Mouse (Mus musculus): ENCODE data around the gene C2cd2l. TPM values are rescaled to one million over a fixed set of nuclear protein-coding genes. Genes with fewer than 3 reads are reported as not detected.

The C2cd2l gene
- polyA plus RNA-seq, 1 experiment from 2014 or later = 24.8 TPM

DNA sequence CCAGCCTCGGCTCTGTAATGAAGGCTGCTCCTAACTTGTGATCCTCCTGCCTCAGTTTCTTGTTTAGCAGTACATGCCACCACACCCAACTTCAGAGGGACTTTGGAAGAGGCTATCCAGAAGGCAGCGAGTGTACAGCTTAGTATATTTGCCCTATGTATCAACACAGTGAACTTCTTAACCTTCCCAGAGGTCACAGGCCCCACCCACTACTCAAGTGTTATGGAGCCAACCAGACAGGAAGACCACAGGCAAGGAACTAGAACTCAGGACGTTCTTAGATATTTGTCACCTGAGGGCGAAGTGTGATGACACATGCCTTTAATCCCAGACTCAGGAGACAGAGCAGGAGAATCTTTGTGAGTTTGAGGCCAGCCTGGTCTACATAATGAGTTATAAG, 27.5 kb upstream of the C2cd2l start:
- ATAC-seq = no peak
- no peaks in the 10 kb centered on the region for H3K27me3 ChIP-seq (ENCODE audit: control insufficient read depth, insufficient read depth, low read depth, low read length)
- H3K9me3 ChIP-seq (replicated peaks; ENCODE audit: control insufficient read depth, low read length, poor library complexity, severe bottlenecking) = no peaks in the 10 kb centered on the region
- H3K27ac ChIP-seq (ENCODE audit: low read length) = no peak overlapping the region
- H3K36me3 ChIP-seq (ENCODE audit: control insufficient read depth, insufficient read depth, low read length) = peaks cover 36% of the 10 kb centered on the region
- H3K4me1 ChIP-seq (ENCODE audit: control insufficient read depth, insufficient read depth, low read length) = peaks cover 6% of the 10 kb centered on the region
- no peak overlapping the region for H3K9ac ChIP-seq (ENCODE audit: low read depth, low read length)
- no peak overlapping the region for H3K4me3 ChIP-seq (ENCODE audit: low read depth, low read length)
- H3K4me2 ChIP-seq (ENCODE audit: low read length) = no peak overlapping the region
- 93% methylated on average over 4 of the region's 4 CpGs for WGBS

GRCm38 (mm10) chr9:44347166-44347565, 27.1 kb upstream of the C2cd2l start:
- ATAC-seq = no peak
- Histone ChIP-seq H3K4me1 (ENCODE audit: control insufficient read depth, insufficient read depth, low read length) (peaks cover 6% of the 10 kb centered on the region), H3K36me3 (ENCODE audit: control insufficient read depth, insufficient read depth, low read length) (peaks cover 32% of the 10 kb centered on the region), H3K9ac (ENCODE audit: low read depth, low read length) (no peak overlapping the region), H3K9me3 (replicated peaks; ENCODE audit: control insufficient read depth, low read length, poor library complexity, severe bottlenecking) (no peaks in the 10 kb centered on the region), H3K27me3 (ENCODE audit: control insufficient read depth, insufficient read depth, low read depth, low read length) (no peaks in the 10 kb centered on the region), H3K4me2 (ENCODE audit: low read length) (no peak overlapping the region), H3K4me3 (ENCODE audit: low read depth, low read length) (no peak overlapping the region), H3K27ac (ENCODE audit: low read length) (no peak overlapping the region)
- 93% methylated on average over 9 of the region's 9 CpGs for WGBS

DNA sequence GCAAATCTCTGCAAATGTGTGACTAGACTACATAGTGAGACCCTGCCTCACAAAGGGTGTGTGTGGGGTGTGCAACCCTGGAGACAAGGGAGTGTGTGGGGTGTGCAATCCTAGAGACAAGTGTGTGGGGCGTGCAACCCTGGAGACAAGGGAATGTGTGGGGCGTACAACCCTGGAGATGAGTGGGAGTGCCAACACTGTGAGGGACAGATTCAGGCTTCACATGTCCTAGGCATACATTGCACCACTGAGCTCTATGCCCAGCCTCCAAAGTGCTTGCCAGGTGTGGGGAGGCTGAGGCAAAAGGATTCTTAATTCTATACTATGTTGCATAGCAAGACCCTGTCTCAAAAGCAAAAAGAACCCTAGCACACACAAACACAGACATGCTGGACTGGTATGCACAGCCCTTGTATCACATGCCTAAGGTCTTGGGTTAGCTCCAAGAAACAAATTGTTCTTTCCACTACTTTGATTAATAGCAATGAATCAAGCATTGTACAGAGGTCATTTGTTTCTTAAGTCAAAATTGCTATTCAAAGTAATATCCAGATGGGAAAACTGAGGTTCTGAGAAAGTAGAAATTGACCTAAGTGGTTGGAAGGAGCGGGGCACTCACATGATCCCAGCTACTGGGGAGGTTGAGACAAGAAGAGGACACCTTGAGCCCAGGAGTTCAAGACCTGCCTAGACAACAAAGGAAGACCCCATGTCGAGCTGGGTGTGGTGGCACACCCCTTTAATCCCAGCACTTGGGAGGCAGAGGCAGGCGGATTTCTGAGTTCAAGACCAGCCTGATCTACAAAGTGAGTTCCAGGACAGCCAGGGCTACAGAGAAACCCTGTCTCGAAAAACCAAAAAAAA, 25.7 kb upstream of the C2cd2l start:
- Histone ChIP-seq H3K27ac (ENCODE audit: low read length) (no peak overlapping the region), H3K9ac (ENCODE audit: low read depth, low read length) (no peak overlapping the region), H3K4me3 (ENCODE audit: low read depth, low read length) (no peak overlapping the region), H3K27me3 (ENCODE audit: control insufficient read depth, insufficient read depth, low read depth, low read length) (no peaks in the 10 kb centered on the region), H3K36me3 (ENCODE audit: control insufficient read depth, insufficient read depth, low read length) (peaks cover 25% of the 10 kb centered on the region), H3K9me3 (replicated peaks; ENCODE audit: control insufficient read depth, low read length, poor library complexity, severe bottlenecking) (no peaks in the 10 kb centered on the region), H3K4me1 (ENCODE audit: control insufficient read depth, insufficient read depth, low read length) (peaks cover 6% of the 10 kb centered on the region), H3K4me2 (ENCODE audit: low read length) (no peak overlapping the region)
- no peak for ATAC-seq
- 91% methylated on average over 6 of the region's 6 CpGs for WGBS

DNA sequence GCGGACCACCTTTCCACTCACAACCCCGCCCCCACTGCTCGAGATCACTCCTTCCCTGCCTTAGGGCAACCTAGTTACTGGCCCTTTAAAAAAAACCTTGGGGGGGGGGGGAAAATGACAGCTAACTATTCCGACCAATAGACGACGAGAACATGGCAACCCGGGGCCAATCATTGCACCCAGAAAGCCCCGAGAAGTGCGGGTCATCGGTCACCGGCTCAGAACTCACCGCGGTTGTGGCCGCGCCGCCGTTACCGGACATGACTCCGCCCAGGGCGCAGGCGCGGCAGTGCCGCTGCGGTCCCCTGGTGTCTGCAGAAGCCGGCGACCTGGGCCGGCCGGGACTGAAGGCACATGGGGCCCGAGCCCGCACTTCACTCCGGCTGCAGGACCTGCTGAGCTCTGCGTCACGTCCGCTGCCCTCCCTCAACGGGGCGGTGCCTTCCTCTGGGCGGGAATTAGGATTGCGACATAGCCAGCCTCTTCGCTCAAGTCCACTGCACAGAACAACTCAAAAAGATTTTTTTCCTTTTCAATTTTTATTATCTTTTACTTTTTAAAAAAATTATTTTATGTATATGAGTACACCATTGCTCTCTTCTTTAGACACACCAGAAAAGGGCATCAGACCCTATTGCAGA, 23.8 kb upstream of the C2cd2l start, which contains the start of gene Hmbs:
Hmbs (minus strand) TSS at position 448 of the 641 bp plus-strand sequence.
- Histone ChIP-seq H3K4me1 (ENCODE audit: control insufficient read depth, insufficient read depth, low read length) (peaks cover 6% of the 10 kb centered on the region), H3K27ac (ENCODE audit: low read length) (peak within 1 kb of the TSS; percentile 94), H3K4me3 (ENCODE audit: low read depth, low read length) (peak within 1 kb of the TSS; percentile 57), H3K9me3 (replicated peaks; ENCODE audit: control insufficient read depth, low read length, poor library complexity, severe bottlenecking) (no peaks in the 10 kb centered on the region), H3K36me3 (ENCODE audit: control insufficient read depth, insufficient read depth, low read length) (peaks cover 16% of the 10 kb centered on the region), H3K4me2 (ENCODE audit: low read length) (peak within 1 kb of the TSS; percentile 79), H3K9ac (ENCODE audit: low read depth, low read length) (peak within 1 kb of the TSS; percentile 76), H3K27me3 (ENCODE audit: control insufficient read depth, insufficient read depth, low read depth, low read length) (no peaks in the 10 kb centered on the region)
- peak; percentile 97 for ATAC-seq
- WGBS = under 1% methylated on average over 39 of the region's 39 CpGs

- Histone ChIP-seq H3K4me2 (ENCODE audit: low read length) (peak overlapping the region; percentile 79), H3K4me3 (ENCODE audit: low read depth, low read length) (peak overlapping the region; percentile 57), H3K9ac (ENCODE audit: low read depth, low read length) (peak overlapping the region; percentile 76), H3K36me3 (ENCODE audit: control insufficient read depth, insufficient read depth, low read length) (peaks cover 14% of the 10 kb centered on the region), H3K9me3 (replicated peaks; ENCODE audit: control insufficient read depth, low read length, poor library complexity, severe bottlenecking) (no peaks in the 10 kb centered on the region), H3K27ac (ENCODE audit: low read length) (peak overlapping the region; percentile 94), H3K27me3 (ENCODE audit: control insufficient read depth, insufficient read depth, low read depth, low read length) (no peaks in the 10 kb centered on the region), H3K4me1 (ENCODE audit: control insufficient read depth, insufficient read depth, low read length) (peaks cover 6% of the 10 kb centered on the region)
- WGBS = 14% methylated on average over 6 of the region's 6 CpGs
- peak; percentile 12 for ATAC-seq
Observed at GRCm38 (mm10) chr9:44343290-44343689, 23.2 kb upstream of the C2cd2l start.

DNA sequence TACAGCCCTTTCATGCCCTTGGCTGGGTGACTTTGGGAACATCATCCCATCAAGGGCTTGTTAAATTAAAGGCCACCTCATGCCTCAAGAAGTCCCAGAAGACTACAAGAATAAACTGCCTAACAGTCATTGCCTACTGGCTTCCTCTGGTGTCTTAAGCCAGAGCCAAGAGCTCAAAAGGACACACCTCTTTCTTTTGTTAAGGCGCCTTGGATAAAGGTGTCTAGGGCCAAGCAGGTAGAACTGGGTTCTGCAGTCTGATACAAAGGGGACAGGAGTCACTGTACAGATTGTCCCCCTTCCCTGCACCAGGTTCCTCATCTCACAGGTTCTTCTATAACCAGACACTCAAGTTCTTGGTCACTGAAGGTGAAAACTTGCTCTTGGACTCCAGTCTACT, 22.5 kb upstream of the C2cd2l start:
- WGBS = 80% methylated on average over 1 of the region's 1 CpGs

GRCm38 (mm10) chr9:44342173-44342572, 22.1 kb upstream of the C2cd2l start:
- Histone ChIP-seq H3K36me3 (ENCODE audit: control insufficient read depth, insufficient read depth, low read length) (peaks cover 5% of the 10 kb centered on the region; the same call in 1 of the 2 replicates), H3K9ac (ENCODE audit: low read depth, low read length) (peak overlapping the region; percentile 31; the same call in 1 of the 2 replicates), H3K4me2 (ENCODE audit: low read length) (no peak overlapping the region), H3K27ac (ENCODE audit: low read length) (no peak overlapping the region), H3K9me3 (replicated peaks; ENCODE audit: control insufficient read depth, low read length, poor library complexity, severe bottlenecking) (no peaks in the 10 kb centered on the region), H3K27me3 (ENCODE audit: control insufficient read depth, insufficient read depth, low read depth, low read length) (no peaks in the 10 kb centered on the region), H3K4me1 (ENCODE audit: control insufficient read depth, insufficient read depth, low read length) (peaks cover 8% of the 10 kb centered on the region), H3K4me3 (ENCODE audit: low read depth, low read length) (no peak overlapping the region)
- WGBS = 76% methylated on average over 3 of the region's 3 CpGs
- no peak for ATAC-seq

More for the DNA sequence above, 22.5 kb upstream of the C2cd2l start:
- no peak overlapping the region for H3K27ac ChIP-seq (ENCODE audit: low read length)
- H3K4me2 ChIP-seq (ENCODE audit: low read length) = no peak overlapping the region
- H3K9me3 ChIP-seq (replicated peaks; ENCODE audit: control insufficient read depth, low read length, poor library complexity, severe bottlenecking) = no peaks in the 10 kb centered on the region
- peaks cover 7% of the 10 kb centered on the region; the same call in 1 of the 2 replicates for H3K36me3 ChIP-seq (ENCODE audit: control insufficient read depth, insufficient read depth, low read length)
- no peak overlapping the region for H3K9ac ChIP-seq (ENCODE audit: low read depth, low read length)
- H3K27me3 ChIP-seq (ENCODE audit: control insufficient read depth, insufficient read depth, low read depth, low read length) = no peaks in the 10 kb centered on the region
- peaks cover 8% of the 10 kb centered on the region for H3K4me1 ChIP-seq (ENCODE audit: control insufficient read depth, insufficient read depth, low read length)
- ATAC-seq = no peak
- no peak overlapping the region for H3K4me3 ChIP-seq (ENCODE audit: low read depth, low read length)

DNA sequence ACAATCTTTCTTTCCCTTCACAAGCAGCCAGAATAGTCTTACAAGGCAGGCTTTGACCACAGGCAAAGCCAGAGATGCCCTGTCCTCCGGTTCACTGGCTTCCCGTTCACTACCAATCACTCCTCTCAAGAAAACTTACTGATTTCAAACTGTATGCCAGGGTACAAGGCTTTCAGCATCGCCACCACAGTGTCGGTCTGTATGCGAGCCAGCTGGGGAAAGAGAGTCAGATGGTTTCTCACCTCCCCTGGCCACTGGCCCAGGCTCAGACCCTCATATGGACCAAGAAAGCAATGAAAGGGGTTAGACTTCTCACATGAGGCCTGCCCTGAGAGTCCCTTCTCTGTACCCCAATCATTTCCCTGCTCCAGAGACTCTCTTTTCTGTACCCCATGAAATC, 21.4 kb upstream of the C2cd2l start:
- Histone ChIP-seq H3K4me1 (ENCODE audit: control insufficient read depth, insufficient read depth, low read length) (peaks cover 15% of the 10 kb centered on the region), H3K9me3 (replicated peaks; ENCODE audit: control insufficient read depth, low read length, poor library complexity, severe bottlenecking) (no peaks in the 10 kb centered on the region), H3K27me3 (ENCODE audit: control insufficient read depth, insufficient read depth, low read depth, low read length) (no peaks in the 10 kb centered on the region), H3K36me3 (ENCODE audit: control insufficient read depth, insufficient read depth, low read length) (peaks cover 5% of the 10 kb centered on the region; the same call in 1 of the 2 replicates), H3K4me2 (ENCODE audit: low read length) (no peak overlapping the region), H3K9ac (ENCODE audit: low read depth, low read length) (no peak overlapping the region), H3K27ac (ENCODE audit: low read length) (no peak overlapping the region), H3K4me3 (ENCODE audit: low read depth, low read length) (no peak overlapping the region)
- no peak for ATAC-seq
- WGBS = 94% methylated on average over 5 of the region's 5 CpGs

- no peaks in the 10 kb centered on the region for H3K9me3 ChIP-seq (replicated peaks; ENCODE audit: control insufficient read depth, low read length, poor library complexity, severe bottlenecking)
- H3K4me1 ChIP-seq (ENCODE audit: control insufficient read depth, insufficient read depth, low read length) = peaks cover 23% of the 10 kb centered on the region
- H3K27me3 ChIP-seq (ENCODE audit: control insufficient read depth, insufficient read depth, low read depth, low read length) = no peaks in the 10 kb centered on the region
- no peak overlapping the region for H3K27ac ChIP-seq (ENCODE audit: low read length)
- H3K36me3 ChIP-seq (ENCODE audit: control insufficient read depth, insufficient read depth, low read length) = peaks cover 5% of the 10 kb centered on the region; the same call in 1 of the 2 replicates
- H3K4me2 ChIP-seq (ENCODE audit: low read length) = no peak overlapping the region
- H3K9ac ChIP-seq (ENCODE audit: low read depth, low read length) = no peak overlapping the region
- no peak overlapping the region for H3K4me3 ChIP-seq (ENCODE audit: low read depth, low read length)
- ATAC-seq = no peak
- WGBS = 80% methylated on average over 5 of the region's 5 CpGs
Observed at GRCm38 (mm10) chr9:44338574-44338973, 18.5 kb upstream of the C2cd2l start.
